Mouse (Mus musculus): ENCODE data around the gene OR5BS1P.

DNA sequence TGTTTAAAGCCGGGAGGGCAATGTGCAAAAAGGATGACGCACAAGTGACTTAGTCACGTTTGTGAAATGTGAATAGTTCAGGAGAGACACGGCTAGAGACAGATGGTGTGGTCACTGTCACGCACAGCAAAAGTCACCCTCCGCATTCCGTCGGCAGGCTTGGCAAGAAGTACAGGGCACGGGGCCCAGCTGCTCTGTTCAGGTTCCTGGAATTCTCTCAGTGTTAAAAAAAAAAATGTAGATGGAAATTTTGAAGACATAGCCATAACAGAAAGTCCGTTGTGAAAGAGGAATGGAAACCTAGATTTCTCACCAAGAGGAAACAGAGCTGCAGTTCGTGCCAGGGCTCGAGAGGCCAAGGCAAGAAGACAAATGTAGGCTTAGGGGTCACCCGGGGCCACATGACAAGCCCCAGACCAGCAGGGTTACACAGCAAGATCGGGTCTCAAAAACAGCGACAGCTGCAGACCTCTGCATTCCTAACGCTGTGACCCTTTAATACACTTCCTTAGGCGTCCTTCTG lies 43.2 kb downstream of the OR5BS1P start:
- TF ChIP-seq CTCF (IDR thresholded peaks at IDR 0.05; ENCODE audit: borderline replicate concordance, insufficient read depth, low read length) (no peak), POLR2A (IDR thresholded peaks at IDR 0.05; ENCODE audit: low read depth, low read length) (0 out of 2 replicates have a peak, but pooled peaks have one; percentile 5)
